Mouse (Mus musculus) limb, embryonic 13.5 days (tissue): ENCODE data around the gene Akt2. TPM values are rescaled to one million over a fixed set of nuclear protein-coding genes. Genes with fewer than 3 reads are reported as not detected.

ENCODE experiments used
- ATAC-seq: fragments of 200-750 bp; cut with Nextera tagmentation; 2 replicates; pipeline ENCODE4 v1.8.0; 2017; ENCODE audit warnings: low read depth, moderate number of reproducible peaks, moderate TSS enrichment; ENCODE audit not compliant: low FRiP score
- H3K27ac ChIP-seq: fragments of 300-500 bp; sonication (generic); 2 replicates; pipeline ENCODE4 v1.5.1; 2015; ENCODE audit warnings: inconsistent platforms, mild to moderate bottlenecking, moderate library complexity
- H3K27me3 ChIP-seq: fragments of 300-500 bp; sonication (generic); 2 replicates; pipeline ENCODE4 v1.6.1; 2015; ENCODE audit warnings: mild to moderate bottlenecking, inconsistent platforms
- H3K36me3 ChIP-seq: fragments of 300-500 bp; sonication (generic); 2 replicates; pipeline ENCODE4 v1.6.1; 2015; ENCODE audit warnings: inconsistent platforms, mild to moderate bottlenecking, moderate library complexity
- H3K4me1 ChIP-seq: fragments of 300-500 bp; sonication (generic); 2 replicates; pipeline ENCODE4 v1.6.1; 2015; ENCODE audit warnings: inconsistent platforms
- H3K4me2 ChIP-seq: fragments of 300-500 bp; sonication (generic); replicated peaks from 2 replicates; pipeline ENCODE4 v1.6.1; 2015; ENCODE audit warnings: inconsistent platforms, mild to moderate bottlenecking, moderate library complexity
- H3K4me3 ChIP-seq: fragments of 300-500 bp; sonication (generic); 2 replicates; pipeline ENCODE4 v1.5.1; 2015; ENCODE audit warnings: moderate library complexity, mild to moderate bottlenecking, inconsistent platforms
- H3K9ac ChIP-seq: fragments of 300-500 bp; sonication (generic); 2 replicates; pipeline ENCODE4 v1.6.1; 2015; ENCODE audit warnings: mild to moderate bottlenecking, inconsistent platforms
- H3K9me3 ChIP-seq: fragments of 300-500 bp; sonication (generic); 2 replicates; pipeline ENCODE4 v1.6.1; 2016; ENCODE audit warnings: inconsistent platforms
- WGBS: fragments of 180-500 bp; shearing (Covaris S2); methylation state at CpG from one replicate; pipeline ENCODE4 v1.1.7; 2015; 5-methylcytosine and 5-hydroxymethylcytosine counted together
- polyA plus RNA-seq: library from polyadenylated mRNA; unstranded; fragments of >200 nt; fragmentation: Nextera tagmentation; extraction: Ambion mirVana; gene quantifications from 2 replicates; pipeline ENCODE4 v1.2.1, GENCODE M21; 2015

Gene Akt2
- 114 and 117 TPM in 2 replicates for polyA plus RNA-seq

GRCm38 (mm10) chr7:27591266-27592216 lies at the start of gene Akt2:
Gene Akt2 (plus strand): TSS chr7:27591552.
- peak within 1 kb of the TSS; percentile 98 for H3K27ac ChIP-seq
- H3K9ac ChIP-seq = peak within 1 kb of the TSS; percentile 89
- H3K4me1 ChIP-seq = peaks cover 22% of the 10 kb centered on the region
- H3K9me3 ChIP-seq = no peaks in the 10 kb centered on the region
- no peaks in the 10 kb centered on the region for H3K27me3 ChIP-seq
- peak within 1 kb of the TSS; percentile 80 for H3K4me2 ChIP-seq
- peak; percentile 94 for ATAC-seq
- peaks cover 15% of the 10 kb centered on the region for H3K36me3 ChIP-seq
- WGBS = under 1% methylated on average over 51 of the region's 71 CpGs
- H3K4me3 ChIP-seq = peak within 1 kb of the TSS; percentile 73

GRCm38 (mm10) chr7:27541922-27542321 lies 49.4 kb upstream of the Akt2 start:
- H3K4me2 ChIP-seq = peak overlapping the region; percentile 91
- peaks cover 13% of the 10 kb centered on the region for H3K4me1 ChIP-seq
- H3K27ac ChIP-seq = no peak overlapping the region
- no peak for ATAC-seq
- 59% methylated on average over 5 of the region's 5 CpGs for WGBS
- peaks cover 39% of the 10 kb centered on the region for H3K36me3 ChIP-seq
- no peaks in the 10 kb centered on the region for H3K9me3 ChIP-seq
- H3K27me3 ChIP-seq = no peaks in the 10 kb centered on the region
- peak overlapping the region; percentile 79 for H3K9ac ChIP-seq
- H3K4me3 ChIP-seq = peak overlapping the region; percentile 58

GRCm38 (mm10) chr7:27542392-27543033 lies 48.8 kb upstream of the Akt2 start:
- Histone ChIP-seq H3K4me3 (peak overlapping the region; percentile 58), H3K36me3 (peaks cover 33% of the 10 kb centered on the region), H3K9ac (peak overlapping the region; percentile 79), H3K4me1 (peaks cover 13% of the 10 kb centered on the region), H3K27ac (no peak overlapping the region), H3K4me2 (peak overlapping the region; percentile 91), H3K9me3 (no peaks in the 10 kb centered on the region), H3K27me3 (no peaks in the 10 kb centered on the region)
- peak; percentile 95 for ATAC-seq
- 3% methylated on average over 30 of the region's 30 CpGs for WGBS

GRCm38 (mm10) chr7:27543065-27543464 lies 48.3 kb upstream of the Akt2 start:
- Histone ChIP-seq H3K9ac (peak overlapping the region; percentile 79; the same call in 1 of the 2 replicates), H3K36me3 (peaks cover 28% of the 10 kb centered on the region), H3K4me1 (peaks cover 13% of the 10 kb centered on the region), H3K27ac (no peak overlapping the region), H3K4me2 (peak overlapping the region; percentile 91), H3K27me3 (no peaks in the 10 kb centered on the region), H3K9me3 (no peaks in the 10 kb centered on the region), H3K4me3 (peak overlapping the region; percentile 58)
- 0 out of 2 replicates have a peak, but pooled peaks have one; percentile 0 for ATAC-seq
- 51% methylated on average over 6 of the region's 6 CpGs for WGBS

GRCm38 (mm10) chr7:27543851-27544250 lies 47.5 kb upstream of the Akt2 start:
- Histone ChIP-seq H3K9ac (no peak overlapping the region), H3K27me3 (no peaks in the 10 kb centered on the region), H3K4me2 (no peak overlapping the region), H3K4me3 (no peak overlapping the region), H3K4me1 (peaks cover 13% of the 10 kb centered on the region), H3K36me3 (peaks cover 23% of the 10 kb centered on the region), H3K9me3 (no peaks in the 10 kb centered on the region), H3K27ac (no peak overlapping the region)
- 77% methylated on average over 4 of the region's 4 CpGs for WGBS
- no peak for ATAC-seq

GRCm38 (mm10) chr7:27544675-27545370 lies 46.5 kb upstream of the Akt2 start:
- no peak overlapping the region for H3K4me2 ChIP-seq
- no peaks in the 10 kb centered on the region for H3K9me3 ChIP-seq
- H3K36me3 ChIP-seq = peaks cover 14% of the 10 kb centered on the region
- H3K9ac ChIP-seq = no peak overlapping the region
- no peak overlapping the region for H3K4me3 ChIP-seq
- no peak overlapping the region for H3K27ac ChIP-seq
- H3K27me3 ChIP-seq = no peaks in the 10 kb centered on the region
- peaks cover 13% of the 10 kb centered on the region for H3K4me1 ChIP-seq
- 86% methylated on average over 12 of the region's 12 CpGs for WGBS
- no peak for ATAC-seq

GRCm38 (mm10) chr7:27549597-27549996 lies 41.8 kb upstream of the Akt2 start:
- no peak for ATAC-seq
- WGBS = 74% methylated on average over 6 of the region's 6 CpGs
- Histone ChIP-seq H3K27me3 (no peaks in the 10 kb centered on the region), H3K9me3 (no peaks in the 10 kb centered on the region), H3K27ac (no peak overlapping the region), H3K9ac (no peak overlapping the region), H3K4me1 (peaks cover 14% of the 10 kb centered on the region), H3K4me2 (no peak overlapping the region), H3K36me3 (no peaks in the 10 kb centered on the region), H3K4me3 (no peak overlapping the region)

- H3K36me3 ChIP-seq = peaks cover 13% of the 10 kb centered on the region
- H3K27me3 ChIP-seq = no peaks in the 10 kb centered on the region
- WGBS = 50% methylated on average over 5 of the region's 5 CpGs
- ATAC-seq = no peak
- H3K9me3 ChIP-seq = no peaks in the 10 kb centered on the region
- peak overlapping the region; percentile 63 for H3K9ac ChIP-seq
- H3K4me1 ChIP-seq = peaks cover 17% of the 10 kb centered on the region
- H3K4me2 ChIP-seq = peak overlapping the region; percentile 81
- H3K4me3 ChIP-seq = peak overlapping the region; percentile 83
- no peak overlapping the region for H3K27ac ChIP-seq
Observed at GRCm38 (mm10) chr7:27552070-27552469, 39.3 kb upstream of the Akt2 start.

- peak within 1 kb of the TSS; percentile 81 for H3K4me2 ChIP-seq
- WGBS = under 1% methylated on average over 40 of the region's 41 CpGs
- H3K9ac ChIP-seq = peak within 1 kb of the TSS; percentile 80
- peak; percentile 99 for ATAC-seq
- no peaks in the 10 kb centered on the region for H3K9me3 ChIP-seq
- peaks cover 13% of the 10 kb centered on the region for H3K36me3 ChIP-seq
- peak within 1 kb of the TSS; percentile 83 for H3K4me3 ChIP-seq
- no peak within 1 kb of the TSS; the same call in 1 of the 2 replicates for H3K27ac ChIP-seq
- no peaks in the 10 kb centered on the region for H3K27me3 ChIP-seq
- H3K4me1 ChIP-seq = peaks cover 17% of the 10 kb centered on the region
Observed at GRCm38 (mm10) chr7:27552931-27553513, 38.3 kb upstream of the Akt2 start, which contains the start of the genes Pld3 and 2310022A10Rik. Gene Pld3 (minus strand): TSS chr7:27553218. Gene 2310022A10Rik (plus strand): TSS chr7:27553233.

- 67% methylated on average over 8 of the region's 8 CpGs for WGBS
- no peaks in the 10 kb centered on the region for H3K4me1 ChIP-seq
- no peak overlapping the region for H3K4me2 ChIP-seq
- H3K9ac ChIP-seq = no peak overlapping the region; the same call in 1 of the 2 replicates
- peak overlapping the region; percentile 22; the same call in 1 of the 2 replicates for H3K27ac ChIP-seq
- peak; percentile 84 for ATAC-seq
- H3K36me3 ChIP-seq = peaks cover 81% of the 10 kb centered on the region
- no peak overlapping the region for H3K4me3 ChIP-seq
- H3K27me3 ChIP-seq = no peaks in the 10 kb centered on the region
- H3K9me3 ChIP-seq = no peaks in the 10 kb centered on the region
Observed at GRCm38 (mm10) chr7:27560291-27560887, 31.0 kb upstream of the Akt2 start.

- Histone ChIP-seq H3K4me1 (no peaks in the 10 kb centered on the region), H3K27me3 (no peaks in the 10 kb centered on the region), H3K9me3 (no peaks in the 10 kb centered on the region), H3K4me3 (no peak overlapping the region), H3K9ac (no peak overlapping the region), H3K27ac (no peak overlapping the region), H3K36me3 (peaks cover 80% of the 10 kb centered on the region), H3K4me2 (no peak overlapping the region)
- no peak for ATAC-seq
- WGBS = 80% methylated on average over 1 of the region's 1 CpGs
Observed at GRCm38 (mm10) chr7:27560978-27561377, 30.4 kb upstream of the Akt2 start.
